In genomic region chr1:34006828-34007361, GRCm38 (mm10) we compare ENCODE assay signal across 9 mouse cellular contexts.
DNase-seq lines count a peak whose midpoint lies in the region; ATAC-seq lines count a peak whose summit lies in the region.
"Had no signal": no experiment of that assay in that cellular context is flagged by ENCODE, and none has a peak within 500 bp of the region (broad histone marks: within the 10 kb centered on the region; RNA-seq: fewer than 3 reads in every experiment).

No protein-coding gene starts in this region.

- WGBS in heart, embryonic 13.5 days, result 59% methylated on average over 5 of the region's 5 CpGs
- 5% methylated on average over 5 of the region's 5 CpGs for WGBS in hindbrain, embryonic 11.5 days
- 19% methylated on average over 5 of the region's 5 CpGs for WGBS in midbrain, embryonic 12.5 days

- H3K36me3 ChIP-seq in heart, embryonic 13.5 days, result no peaks in the 10 kb centered on the region
- H3K36me3 ChIP-seq in hindbrain, embryonic 11.5 days (ENCODE audit: control insufficient read depth, insufficient read depth, low read length), result no peaks in the 10 kb centered on the region
- no peaks in the 10 kb centered on the region for H3K36me3 ChIP-seq in midbrain, embryonic 12.5 days

- no peak for DNase-seq in heart, adult 9 months (ENCODE audit: low spot score in 2 of 2)
- DNase-seq in ZHBTc4 (ENCODE audit: low read depth, low spot score), result peak; percentile 47
- no peak for DNase-seq in hindbrain, embryonic 11.5 days (ENCODE audit: low spot score)
- DNase-seq in thymus, postnatal 10 days (ENCODE audit: low spot score in 2 of 2), result no peak
- DNase-seq in layer of hippocampus, adult 8-10 months (ENCODE audit: low spot score in 2 of 2), result no peak
- DNase-seq in layer of hippocampus, adult 9-10 months (ENCODE audit: low spot score), result no peak

- H3K27ac ChIP-seq in heart, embryonic 13.5 days (replicated peaks), result no peak overlapping the region
- H3K27ac ChIP-seq in hindbrain, embryonic 11.5 days (ENCODE audit: low read depth, low read length), result no peak overlapping the region
- peak overlapping the region; percentile 80 for H3K27ac ChIP-seq in midbrain, embryonic 12.5 days (replicated peaks)

- H3K4me2 ChIP-seq in heart, embryonic 13.5 days, result peak overlapping the region; percentile 87
- peak overlapping the region; percentile 74 for H3K4me2 ChIP-seq in hindbrain, embryonic 11.5 days (replicated peaks; ENCODE audit: low read depth, low read length)
- H3K4me2 ChIP-seq in midbrain, embryonic 12.5 days (replicated peaks), result peak overlapping the region; percentile 71

- no peak overlapping the region; the same call in 1 of the 2 replicates for H3K9ac ChIP-seq in heart, embryonic 13.5 days
- peak overlapping the region; percentile 72 for H3K9ac ChIP-seq in hindbrain, embryonic 11.5 days (ENCODE audit: low read depth, low read length)
- peak overlapping the region; percentile 68 for H3K9ac ChIP-seq in midbrain, embryonic 12.5 days (replicated peaks)

- H3K4me3 ChIP-seq in heart, embryonic 13.5 days, result peak overlapping the region; percentile 62
- H3K4me3 ChIP-seq in hindbrain, embryonic 11.5 days (ENCODE audit: low read depth, low read length), result peak overlapping the region; percentile 59
- peak overlapping the region; percentile 58 for H3K4me3 ChIP-seq in midbrain, embryonic 12.5 days

- H3K9me3 ChIP-seq in heart, embryonic 13.5 days, result no peaks in the 10 kb centered on the region
- H3K9me3 ChIP-seq in hindbrain, embryonic 11.5 days (ENCODE audit: control insufficient read depth, low read length), result no peaks in the 10 kb centered on the region
- no peaks in the 10 kb centered on the region for H3K9me3 ChIP-seq in midbrain, embryonic 12.5 days

- ATAC-seq in heart, embryonic 13.5 days (ENCODE audit: extremely low read depth, insufficient number of reproducible peaks, low FRiP score, low TSS enrichment), result no peak
- ATAC-seq in hindbrain, embryonic 11.5 days (ENCODE audit: low FRiP score), result no peak
- no peak for ATAC-seq in midbrain, embryonic 12.5 days (ENCODE audit: low FRiP score, low read depth)

- peaks cover 24% of the 10 kb centered on the region for H3K4me1 ChIP-seq in heart, embryonic 13.5 days
- peaks cover 6% of the 10 kb centered on the region; the same call in 1 of the 2 replicates for H3K4me1 ChIP-seq in hindbrain, embryonic 11.5 days (replicated peaks; ENCODE audit: control insufficient read depth, insufficient read depth, low read length)
- H3K4me1 ChIP-seq in midbrain, embryonic 12.5 days, result peaks cover 41% of the 10 kb centered on the region

- H3K27me3 ChIP-seq in heart, embryonic 13.5 days (replicated peaks), result no peaks in the 10 kb centered on the region
- H3K27me3 ChIP-seq in hindbrain, embryonic 11.5 days (ENCODE audit: control insufficient read depth, insufficient read depth, low read length), result no peaks in the 10 kb centered on the region
- no peaks in the 10 kb centered on the region for H3K27me3 ChIP-seq in midbrain, embryonic 12.5 days
- H3K27me3 ChIP-seq: Patski had no signal
